Mouse (Mus musculus) layer of hippocampus, postnatal 14 days (tissue): Measurements from ENCODE around the gene Spert. TPM values are rescaled to one million over a fixed set of nuclear protein-coding genes. Genes with fewer than 3 reads are reported as not detected.

ENCODE experiments used
- total RNA-seq, 2 experiments: library from RNA; stranded (reverse); gene quantifications; 2 replicates each; pipeline ENCODE4 v1.2.3; 2021

The Spert gene
- total RNA-seq, 2 experiments from 2014 or later: not detected

Other genes starting within 250 kb of the Spert start
- 10 to 100 TPM; 10.7 to 13.4 TPM for gene Siah3, start 137.1 kb downstream of the Spert start, total RNA-seq
- gene Erich6b, start 49.1 kb upstream of the Spert start, total RNA-seq: not detected
- 10 to 100 TPM; 22.9 to 24.8 TPM for gene Cog3, start 161.4 kb upstream of the Spert start, total RNA-seq
- gene Slc25a30, start 193.9 kb upstream of the Spert start, total RNA-seq: 10 to 100 TPM; 10.5 to 15.2 TPM